Mouse (Mus musculus) liver, adult (tissue): Measurements from ENCODE around the gene Prdm12.

ENCODE experiments used
- GATA4 ChIP-seq: IDR thresholded peaks from 2 replicates; pipeline ENCODE4 v1.6.1; 2014; ENCODE audit warnings: mild to moderate bottlenecking, low read length; ENCODE audit not compliant: insufficient replicate concordance

The Prdm12 gene

GRCm38 (mm10) chr2:31637807-31638206 is 2.0 kb upstream of the Prdm12 start:
- no peak for TF ChIP-seq GATA4

- no peak for TF ChIP-seq GATA4
Measured at GRCm38 (mm10) chr2:31638581-31639465, 1.0 kb upstream of the Prdm12 start.

- no peak for TF ChIP-seq GATA4
Measured at GRCm38 (mm10) chr2:31639466-31639760, 424 bp upstream of the Prdm12 start.

- no peak for TF ChIP-seq GATA4
Measured at GRCm38 (mm10) chr2:31640609-31641507, 1.0 kb downstream of the Prdm12 start.

GRCm38 (mm10) chr2:31641508-31641830 is 1.6 kb downstream of the Prdm12 start:
- TF ChIP-seq GATA4: no peak

GRCm38 (mm10) chr2:31641929-31642328 is 2.1 kb downstream of the Prdm12 start:
- no peak for TF ChIP-seq GATA4

GRCm38 (mm10) chr2:31653971-31654853 is 14.4 kb downstream of the Prdm12 start:
- no peak for TF ChIP-seq GATA4

- TF ChIP-seq GATA4: no peak
Measured at GRCm38 (mm10) chr2:31654854-31655559, 15.2 kb downstream of the Prdm12 start.

GRCm38 (mm10) chr2:31656374-31656773 is 16.5 kb downstream of the Prdm12 start:
- no peak for TF ChIP-seq GATA4

- no peak for TF ChIP-seq GATA4
Measured at GRCm38 (mm10) chr2:31662939-31663803, 23.3 kb downstream of the Prdm12 start.

GRCm38 (mm10) chr2:31663804-31664180 is 24.0 kb downstream of the Prdm12 start:
- no peak for TF ChIP-seq GATA4

GRCm38 (mm10) chr2:31667332-31667731 is 27.5 kb downstream of the Prdm12 start:
- TF ChIP-seq GATA4: no peak

- no peak; the same call in 1 of the 2 replicates for TF ChIP-seq GATA4
Measured at GRCm38 (mm10) chr2:31670551-31671035, 30.8 kb downstream of the Prdm12 start, which contains the start of gene Exosc2. Gene Exosc2, plus strand, starts transcription at chr2:31670715.
